Mouse (Mus musculus) myocyte (in vitro differentiated cells): ENCODE measurements around the gene Zfyve1.

Experiments
- CEBPB ChIP-seq: IDR thresholded peaks from 2 replicates; pipeline ENCODE4 v1.6.1; 2011; ENCODE audit warnings: mild to moderate bottlenecking, moderate library complexity; ENCODE audit not compliant: poor library complexity, insufficient read depth, severe bottlenecking
- E2F4 ChIP-seq: IDR thresholded peaks from one replicate; pipeline ENCODE4 v1.6.1; 2011; ENCODE audit warnings: mild to moderate bottlenecking, control low read depth, moderate library complexity; ENCODE audit not compliant: insufficient read depth
- MAX ChIP-seq: IDR thresholded peaks from one replicate; pipeline ENCODE4 v1.6.1; 2011; ENCODE audit warnings: low read depth, mild to moderate bottlenecking, control low read depth
- MYOD1 ChIP-seq, 3 experiments: IDR thresholded peaks; one replicate each; pipeline ENCODE4 v1.6.1; 2011; ENCODE audit warnings: control low read depth in 2 of 3, low read depth in 2 of 3, mild to moderate bottlenecking in 2 of 3, moderate library complexity in 1 of 3; ENCODE audit not compliant: insufficient read length in 2 of 3, control insufficient read depth in 1 of 3
- MYOG ChIP-seq, 3 experiments: IDR thresholded peaks; one replicate each; pipeline ENCODE4 v1.6.1; 2011; ENCODE audit warnings: control low read depth in 2 of 3, low read depth in 2 of 3, mild to moderate bottlenecking in 2 of 3; ENCODE audit not compliant: insufficient read length in 2 of 3, control insufficient read depth in 1 of 3, insufficient read depth in 1 of 3
- POLR2A ChIP-seq: IDR thresholded peaks from one replicate; pipeline ENCODE4 v1.6.1; 2011; ENCODE audit warnings: low read depth, mild to moderate bottlenecking, control low read depth, moderate library complexity; ENCODE audit not compliant: insufficient read length
- REST ChIP-seq: IDR thresholded peaks from one replicate; pipeline ENCODE4 v1.6.1; 2011; ENCODE audit warnings: mild to moderate bottlenecking, control low read depth, moderate library complexity; ENCODE audit not compliant: insufficient read depth, insufficient read length
- TCF12 ChIP-seq: IDR thresholded peaks from one replicate; pipeline ENCODE4 v1.6.1; 2011; ENCODE audit warnings: mild to moderate bottlenecking, control low read depth; ENCODE audit not compliant: poor library complexity, insufficient read depth, severe bottlenecking
- TCF3 ChIP-seq: IDR thresholded peaks from one replicate; pipeline ENCODE4 v1.6.1; 2011; ENCODE audit warnings: low read depth, control low read depth; ENCODE audit not compliant: insufficient read length
- USF1 ChIP-seq: IDR thresholded peaks from one replicate; pipeline ENCODE4 v1.6.1; 2011; ENCODE audit warnings: low read depth, mild to moderate bottlenecking, control low read depth, moderate library complexity

GRCm38 (mm10) chr12:83631743-83632679 lies 35.0 kb upstream of the Zfyve1 start:
- TF ChIP-seq TCF3 (no peak), TCF12 (no peak), POLR2A (peak; percentile 82), E2F4 (no peak), MAX (no peak), CEBPB (no peak), USF1 (peak; percentile 46), MYOD1 (IDR thresholded peaks at IDR 0.05; ENCODE audit: control insufficient read depth in 1 of 3, insufficient read length in 2 of 3, low read depth in 2 of 3) (peak in 1 of 3 experiments; percentile 2), MYOG (IDR thresholded peaks at IDR 0.05; ENCODE audit: control insufficient read depth in 1 of 3, insufficient read depth in 1 of 3, insufficient read length in 2 of 3, low read depth in 2 of 3) (no peak), REST (no peak)
